Mouse (Mus musculus) midbrain, postnatal 0 days (tissue): Measurements from ENCODE around the gene Myl7. TPM values are rescaled to one million over a fixed set of nuclear protein-coding genes. Genes with fewer than 3 reads are reported as not detected.

Source experiments
- ATAC-seq: fragments of 200-750 bp; cut with Nextera tagmentation; 2 replicates; pipeline ENCODE4 v1.8.0; 2017; ENCODE audit warnings: moderate number of reproducible peaks, mild to moderate bottlenecking, moderate TSS enrichment, moderate library complexity; ENCODE audit not compliant: low FRiP score
- DNase-seq: peaks from one replicate; pipeline ENCODE4 v3.0.0-alpha.2; 2015; ENCODE audit warnings: low spot score
- H3K27ac ChIP-seq: fragments of 300-500 bp; sonication (generic); 2 replicates; pipeline ENCODE4 v1.5.1; 2014; ENCODE audit warnings: low read depth, mild to moderate bottlenecking, low read length, mixed read lengths
- H3K27me3 ChIP-seq: fragments of 300-500 bp; sonication (generic); 2 replicates; pipeline ENCODE4 v1.6.1; 2014; ENCODE audit warnings: low read length, control low read depth, mixed read lengths; ENCODE audit not compliant: insufficient read depth
- H3K36me3 ChIP-seq: fragments of 300-500 bp; sonication (generic); 2 replicates; pipeline ENCODE4 v1.6.1; 2014; ENCODE audit warnings: low read length, control low read depth, mixed read lengths; ENCODE audit not compliant: insufficient read depth
- H3K4me1 ChIP-seq: fragments of 300-500 bp; sonication (generic); 2 replicates; pipeline ENCODE4 v1.6.1; 2014; ENCODE audit warnings: mild to moderate bottlenecking, control low read depth, antibody characterized with exemption, low read length, mixed read lengths; ENCODE audit not compliant: insufficient read depth
- H3K4me2 ChIP-seq: fragments of 300-500 bp; sonication (generic); 2 replicates; pipeline ENCODE4 v1.6.1; 2014; ENCODE audit warnings: low read depth, mild to moderate bottlenecking, low read length, mixed read lengths; ENCODE audit not compliant: poor library complexity, severe bottlenecking
- H3K4me3 ChIP-seq: fragments of 300-500 bp; sonication (generic); 2 replicates; pipeline ENCODE4 v1.5.1; 2014; ENCODE audit warnings: low read depth, mild to moderate bottlenecking, low read length, moderate library complexity
- H3K9ac ChIP-seq: fragments of 300-500 bp; sonication (generic); replicated peaks from 2 replicates; pipeline ENCODE4 v1.6.1; 2014; ENCODE audit warnings: mild to moderate bottlenecking, low read length, moderate library complexity, mixed read lengths; ENCODE audit not compliant: poor library complexity, severe bottlenecking
- H3K9me3 ChIP-seq: fragments of 300-500 bp; sonication (generic); 2 replicates; pipeline ENCODE4 v1.6.1; 2016; ENCODE audit warnings: low read length, control low read depth
- CTCF ChIP-seq: IDR thresholded peaks from 2 replicates; pipeline ENCODE4 v1.5.1; 2016; ENCODE audit warnings: antibody characterized with exemption, mild to moderate bottlenecking
- WGBS: fragments of 180-500 bp; shearing (Covaris S2); extraction: QIAGEN DNeasy Blood & Tissue Kit; methylation state at CpG from one replicate; pipeline ENCODE4 v1.1.7; 2014; 5-methylcytosine and 5-hydroxymethylcytosine counted together
- polyA plus RNA-seq: library from polyadenylated mRNA; unstranded; fragments of >200 nt; fragmentation: Nextera tagmentation; extraction: Ambion mirVana; gene quantifications from 2 replicates; pipeline ENCODE4 v1.2.1, GENCODE M21; 2015
- total RNA-seq: library from RNA; depleted of rRNA; stranded (reverse); fragments of >200 nt; gene quantifications from 2 replicates; pipeline ENCODE4 v1.2.3, GENCODE M21; 2014

Myl7 gene
- total and polyA plus RNA-seq, 2 experiments from 2014 or later, result not detected

DNA sequence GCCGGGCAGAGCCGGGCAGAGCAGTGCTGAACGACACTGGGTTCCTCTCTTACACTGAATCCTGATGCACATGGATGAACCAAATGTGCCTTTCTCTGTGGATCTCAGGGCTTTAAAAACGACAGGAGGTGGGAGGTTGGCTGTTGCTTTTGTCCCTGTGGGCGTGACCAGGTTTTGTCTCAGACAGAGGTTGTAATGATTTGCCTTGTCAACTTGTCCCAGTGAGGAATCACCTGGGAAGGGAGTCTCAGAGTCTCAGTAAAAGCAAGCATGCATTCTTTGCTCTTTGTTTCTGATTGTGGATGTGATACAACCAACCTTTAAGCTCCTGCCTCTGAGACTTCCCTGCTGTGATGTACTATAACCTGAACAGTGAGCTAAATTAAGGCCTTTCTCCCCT lies 8.5 kb upstream of the Myl7 start:
- Histone ChIP-seq H3K27ac (no peak overlapping the region), H3K9me3 (no peaks in the 10 kb centered on the region), H3K9ac (no peak overlapping the region), H3K36me3 (no peaks in the 10 kb centered on the region), H3K4me2 (no peak overlapping the region), H3K4me3 (no peak overlapping the region), H3K27me3 (no peaks in the 10 kb centered on the region), H3K4me1 (0 out of 2 replicates have a peak, but pooled peaks cover 3% of the 10 kb centered on the region)
- ATAC-seq, result no peak
- WGBS, result 40% methylated on average over 5 of the region's 5 CpGs
- no peak for DNase-seq
- TF ChIP-seq CTCF, result no peak

DNA sequence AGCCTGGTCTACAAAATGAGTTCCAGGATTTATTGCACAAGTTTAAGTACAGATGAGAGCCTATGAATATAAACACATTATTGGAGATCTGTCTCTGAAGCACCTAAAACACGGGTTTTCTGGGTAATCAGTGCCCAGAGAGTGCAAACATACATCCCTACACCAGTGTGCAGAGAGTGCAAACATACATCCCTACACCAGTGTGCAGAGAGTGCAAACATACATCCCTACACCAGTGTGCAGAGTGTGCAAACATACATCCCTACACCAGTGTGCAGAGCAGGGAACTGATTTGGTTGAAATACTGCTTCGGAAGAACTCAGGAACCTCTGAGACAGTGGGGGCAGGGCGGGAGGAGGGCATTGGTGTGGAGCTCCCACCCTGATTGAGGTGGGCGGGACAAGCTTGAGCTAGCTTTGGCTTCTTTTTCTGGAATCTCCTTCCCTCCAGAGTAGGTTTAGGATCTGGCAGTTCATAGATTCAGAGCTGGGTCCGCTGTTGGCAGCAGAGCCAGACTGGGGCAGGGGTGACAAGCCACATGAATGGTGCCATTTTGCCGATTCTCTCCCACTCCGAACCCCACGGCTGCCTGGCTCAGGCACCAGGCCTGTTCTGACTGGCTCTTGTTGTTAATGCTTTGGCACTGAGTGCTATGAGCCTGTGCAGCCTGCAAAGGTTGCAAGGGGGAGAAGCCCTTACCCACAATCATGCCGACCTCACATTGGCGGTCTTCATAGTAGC lies 7.4 kb upstream of the Myl7 start:
- DNase-seq (peak; percentile 31), ATAC-seq (no peak)
- WGBS, result 75% methylated on average over 10 of the region's 10 CpGs

GRCm38 (mm10) chr11:5904871-5905270 lies 6.3 kb upstream of the Myl7 start:
- no peak for ATAC-seq
- Histone ChIP-seq H3K27me3 (no peaks in the 10 kb centered on the region), H3K36me3 (no peaks in the 10 kb centered on the region), H3K4me3 (no peak overlapping the region), H3K4me1 (peaks cover 14% of the 10 kb centered on the region), H3K27ac (no peak overlapping the region), H3K9me3 (no peaks in the 10 kb centered on the region), H3K4me2 (no peak overlapping the region), H3K9ac (no peak overlapping the region)
- 97% methylated on average over 6 of the region's 6 CpGs for WGBS
- DNase-seq, result no peak
- TF ChIP-seq CTCF, result no peak

More for the DNA sequence above, 7.4 kb upstream of the Myl7 start:
- no peak overlapping the region for H3K4me3 ChIP-seq
- TF ChIP-seq CTCF, result no peak
- no peak overlapping the region for H3K27ac ChIP-seq
- peaks cover 13% of the 10 kb centered on the region for H3K4me1 ChIP-seq
- H3K9me3 ChIP-seq, result no peaks in the 10 kb centered on the region
- no peaks in the 10 kb centered on the region for H3K27me3 ChIP-seq
- no peak overlapping the region for H3K4me2 ChIP-seq
- H3K9ac ChIP-seq, result no peak overlapping the region
- no peaks in the 10 kb centered on the region for H3K36me3 ChIP-seq

DNA sequence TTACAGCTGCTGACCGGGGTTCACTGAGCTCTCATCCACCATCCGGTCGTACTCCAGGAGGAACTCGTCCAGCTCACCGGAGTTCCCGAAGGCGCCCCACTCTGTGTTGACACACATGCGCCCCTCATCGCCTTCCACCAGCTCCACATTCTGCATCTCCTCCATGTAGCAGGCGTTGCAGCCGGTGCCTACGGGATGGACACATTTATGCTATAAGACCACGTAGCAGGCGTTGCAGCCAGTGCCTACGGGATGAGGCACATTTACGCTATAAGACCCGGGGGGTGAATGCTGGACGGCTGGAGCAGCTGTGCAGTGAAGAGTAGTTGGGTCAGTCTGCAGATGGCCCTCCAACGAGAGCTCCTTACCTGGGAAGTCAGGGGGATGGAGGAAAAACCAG lies 5.8 kb upstream of the Myl7 start:
- ATAC-seq (no peak), DNase-seq (no peak)
- WGBS, result 87% methylated on average over 19 of the region's 19 CpGs
- H3K4me3 ChIP-seq, result no peak overlapping the region
- no peaks in the 10 kb centered on the region for H3K36me3 ChIP-seq
- H3K4me2 ChIP-seq, result no peak overlapping the region
- peaks cover 14% of the 10 kb centered on the region for H3K4me1 ChIP-seq
- H3K27me3 ChIP-seq, result no peaks in the 10 kb centered on the region
- H3K9ac ChIP-seq, result no peak overlapping the region
- no peak for TF ChIP-seq CTCF
- no peaks in the 10 kb centered on the region for H3K9me3 ChIP-seq
- no peak overlapping the region for H3K27ac ChIP-seq

- no peaks in the 10 kb centered on the region for H3K36me3 ChIP-seq
- no peaks in the 10 kb centered on the region for H3K9me3 ChIP-seq
- H3K27ac ChIP-seq, result no peak overlapping the region
- peaks cover 14% of the 10 kb centered on the region for H3K4me1 ChIP-seq
- H3K4me2 ChIP-seq, result no peak overlapping the region
- ATAC-seq (no peak), DNase-seq (no peak)
- H3K4me3 ChIP-seq, result no peak overlapping the region
- TF ChIP-seq CTCF, result no peak
- no peaks in the 10 kb centered on the region for H3K27me3 ChIP-seq
- 87% methylated on average over 2 of the region's 2 CpGs for WGBS
- no peak overlapping the region for H3K9ac ChIP-seq
These were observed 5.3 kb upstream of the Myl7 start for GRCm38 (mm10) chr11:5903844-5904243.

DNA sequence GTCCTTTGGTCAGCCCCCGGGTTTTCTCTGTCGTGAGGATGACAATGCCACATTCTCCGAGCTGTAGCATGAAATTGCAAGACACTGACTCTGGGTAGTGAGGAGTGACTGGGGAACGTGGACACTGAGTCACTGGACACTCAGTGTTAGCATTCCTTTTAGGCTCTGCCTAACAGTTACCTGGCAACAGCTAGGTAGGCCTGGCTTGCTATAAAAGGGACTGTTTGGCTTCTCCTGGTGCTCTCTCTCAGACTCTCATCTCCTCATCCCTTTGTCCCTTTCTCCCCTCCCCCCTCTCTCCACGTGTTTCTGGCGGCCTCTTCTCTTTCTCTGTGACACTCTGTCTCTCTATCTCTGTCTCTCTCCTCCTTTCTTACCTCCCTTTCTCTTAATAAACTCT lies 3.8 kb upstream of the Myl7 start:
- Histone ChIP-seq H3K27ac (peak overlapping the region; percentile 88), H3K9ac (peak overlapping the region; percentile 67; the same call in 1 of the 2 replicates), H3K27me3 (peaks cover 1% of the 10 kb centered on the region; the same call in 1 of the 2 replicates), H3K36me3 (no peaks in the 10 kb centered on the region), H3K4me2 (peak overlapping the region; percentile 54), H3K9me3 (no peaks in the 10 kb centered on the region), H3K4me1 (peaks cover 16% of the 10 kb centered on the region), H3K4me3 (peak overlapping the region; percentile 37)
- no peak for TF ChIP-seq CTCF
- ATAC-seq (peak; percentile 50), DNase-seq (peak; percentile 42)
- 3% methylated on average over 6 of the region's 6 CpGs for WGBS
